Mouse (Mus musculus): ENCODE data around the gene Fbl.
A peak's percentile ranks its signal among the peaks of the same experiment; 100 is the strongest.
"Not testable (repeated sequence)": the region's sequence is repeated elsewhere in the genome, so short reads cannot be mapped to it uniquely, and the experiment has no call there.

The Fbl gene

DNA sequence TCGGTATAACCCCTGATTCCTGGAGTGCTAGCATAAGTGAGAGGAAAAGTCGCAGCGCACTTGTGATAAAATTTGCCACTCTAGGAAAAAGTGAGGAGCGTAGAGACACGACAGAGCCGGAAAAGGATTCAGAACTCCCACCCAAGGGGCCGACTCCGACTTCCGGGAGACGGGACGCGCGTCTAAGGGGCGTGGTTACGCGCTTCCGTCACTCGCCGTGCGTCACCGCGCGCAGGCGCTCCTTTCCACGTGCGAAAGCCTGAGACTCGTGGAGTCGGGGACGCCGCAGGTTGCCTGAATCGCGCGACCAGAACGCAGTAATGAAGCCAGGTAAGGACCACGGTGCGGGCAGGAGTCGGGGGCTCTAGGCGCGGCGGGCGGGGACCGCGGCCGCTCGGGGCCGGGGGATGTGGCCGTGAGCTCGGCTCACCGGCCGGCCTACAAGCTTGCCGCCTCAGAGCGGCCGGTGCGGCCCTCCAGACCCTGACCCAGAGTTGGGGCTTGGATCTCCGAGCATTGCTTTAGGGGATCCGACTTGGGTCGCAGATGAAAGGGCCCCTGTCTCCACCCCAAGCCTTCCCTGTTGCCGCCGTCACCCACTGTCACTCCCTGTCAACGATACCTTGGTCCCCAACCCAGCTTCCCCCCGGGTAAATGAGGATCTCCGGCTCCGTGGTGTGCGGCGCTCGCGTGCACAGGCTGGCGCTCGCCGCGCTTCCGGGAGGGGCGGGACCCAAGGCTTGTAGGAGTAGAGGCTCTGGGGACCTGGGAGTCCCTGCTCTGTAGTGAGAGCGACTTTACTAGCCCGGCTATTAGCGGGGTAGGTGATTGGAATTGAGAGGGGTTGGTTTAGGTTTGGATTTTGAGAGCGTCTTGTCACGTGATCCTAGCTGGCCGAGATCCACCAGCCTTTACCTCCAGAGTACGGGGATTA lies at the start of gene Fbl:
TSS of gene Fbl (plus strand) at position 222 of the 934 bp plus-strand sequence.
- DNase-seq (ENCODE audit: low spot score in 2 of 2): peak; percentile 74 to 87

DNA sequence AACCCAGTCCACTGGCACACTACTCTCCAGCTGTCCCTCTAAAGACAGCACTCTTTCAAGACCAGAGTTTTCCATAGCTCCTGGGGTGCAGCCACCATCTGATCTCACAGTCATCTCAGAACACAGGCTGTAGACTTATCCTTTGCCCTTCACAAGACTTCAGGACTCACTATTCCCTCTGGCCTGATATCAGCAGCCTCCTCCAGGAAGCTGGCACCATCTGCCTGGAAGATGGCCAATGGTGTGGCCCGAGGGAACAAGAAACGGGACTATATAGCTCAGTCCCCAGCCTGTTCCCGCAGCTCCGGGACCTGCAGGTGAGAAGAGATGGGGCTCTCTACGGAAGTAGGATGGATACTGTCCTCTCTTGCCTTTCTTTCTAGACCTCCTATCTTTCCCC lies 40.3 kb upstream of the Fbl start, which contains the start of gene 9530053A07Rik:
TSS of gene 9530053A07Rik (plus strand) at position 301 of the 400 bp plus-strand sequence.
- no peak for DNase-seq (ENCODE audit: low spot score in 2 of 2)

DNA sequence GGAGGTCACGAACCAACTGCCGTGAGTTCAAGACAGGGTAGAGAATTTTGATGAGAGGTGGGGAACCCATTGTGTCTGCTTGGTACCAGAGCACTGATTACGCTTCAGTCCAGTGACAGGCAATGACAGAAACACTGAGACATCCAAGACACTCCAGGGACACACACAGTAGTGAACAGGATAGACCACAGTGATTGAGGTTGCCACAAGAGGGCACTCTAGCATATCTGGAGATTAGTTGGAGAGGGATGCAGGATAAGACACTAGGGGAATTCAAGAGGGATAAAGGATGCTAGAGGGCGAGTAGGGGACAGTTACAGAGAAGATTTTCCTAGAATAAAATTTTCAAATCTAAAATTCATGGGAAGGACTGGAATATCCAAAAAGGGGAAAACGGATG lies 31.9 kb upstream of the Fbl start:
- DNase-seq (ENCODE audit: low spot score in 2 of 2): no peak

DNA sequence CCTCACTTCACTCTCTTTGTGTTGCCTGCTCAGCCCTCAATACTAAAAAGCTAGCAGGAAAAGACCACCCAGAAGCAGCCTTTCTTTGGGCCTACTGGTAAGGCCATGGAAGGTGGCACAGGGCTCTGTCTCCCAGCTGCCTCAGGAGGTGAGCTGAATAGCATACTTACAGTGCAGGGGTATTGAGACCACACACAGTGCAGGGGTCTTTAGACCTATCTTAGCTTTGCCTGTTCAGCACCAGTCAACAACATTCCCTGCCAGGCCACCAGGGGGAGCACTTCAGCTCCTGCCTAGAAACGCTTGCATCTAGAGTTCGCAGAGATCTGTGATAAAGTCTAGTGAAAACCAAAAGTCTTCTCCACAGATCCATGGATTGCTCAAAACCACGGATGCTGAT lies 21.2 kb upstream of the Fbl start:
- peak; percentile 24 to 58 for DNase-seq (ENCODE audit: low spot score in 2 of 2)

DNA sequence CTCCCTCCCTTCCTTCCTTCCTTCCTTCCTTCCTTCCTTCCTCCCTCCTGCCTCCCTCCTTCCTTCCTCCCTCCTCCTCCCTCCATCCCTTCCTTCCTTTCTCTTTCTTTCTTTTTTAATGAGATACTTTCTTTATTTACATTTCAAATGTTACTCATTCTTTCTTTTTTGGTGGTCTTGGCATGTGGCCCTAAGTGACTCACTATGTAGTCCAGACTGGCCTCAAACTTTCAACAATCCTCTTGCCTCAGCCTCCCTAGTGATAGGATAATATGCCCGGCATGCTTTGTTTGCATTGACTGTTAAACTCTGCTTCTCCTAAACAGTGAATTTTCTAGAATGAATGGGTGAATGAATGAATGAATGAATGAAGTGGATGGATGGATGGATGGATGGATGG lies 19.7 kb upstream of the Fbl start:
- no peak for DNase-seq (ENCODE audit: low spot score in 2 of 2)

DNA sequence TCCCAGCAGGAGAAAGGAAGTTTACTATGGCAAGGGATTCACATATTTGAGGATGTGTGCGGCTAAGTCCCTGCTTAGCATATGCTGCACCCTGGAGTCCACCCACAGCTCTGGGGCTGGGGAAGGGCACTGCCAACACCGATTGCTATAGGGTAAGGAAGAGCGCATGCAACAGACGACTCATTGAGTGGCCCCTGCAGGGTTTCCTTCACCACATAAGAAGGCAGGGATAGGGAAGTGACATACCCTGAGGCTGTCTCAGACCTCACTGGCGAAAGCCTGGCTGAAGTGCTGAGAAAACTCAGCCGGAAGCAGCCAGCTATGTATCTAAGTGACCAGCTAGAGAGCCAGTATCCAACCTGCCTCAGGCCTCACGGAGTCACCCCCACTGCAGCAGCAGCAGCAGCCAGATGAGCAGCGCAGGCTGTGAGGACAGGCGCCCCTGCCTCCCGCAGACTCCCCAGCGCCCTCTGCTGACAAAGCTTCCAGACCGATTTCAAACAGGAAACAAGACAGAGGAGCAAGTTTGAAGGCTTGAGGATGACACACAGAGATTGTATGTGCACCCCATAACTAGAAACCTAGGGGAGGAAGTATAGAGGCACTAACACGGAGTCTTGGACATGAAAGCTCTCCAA lies 17.8 kb upstream of the Fbl start:
- DNase-seq (ENCODE audit: low spot score in 2 of 2): peak in 1 of 2 experiments; percentile 38

DNA sequence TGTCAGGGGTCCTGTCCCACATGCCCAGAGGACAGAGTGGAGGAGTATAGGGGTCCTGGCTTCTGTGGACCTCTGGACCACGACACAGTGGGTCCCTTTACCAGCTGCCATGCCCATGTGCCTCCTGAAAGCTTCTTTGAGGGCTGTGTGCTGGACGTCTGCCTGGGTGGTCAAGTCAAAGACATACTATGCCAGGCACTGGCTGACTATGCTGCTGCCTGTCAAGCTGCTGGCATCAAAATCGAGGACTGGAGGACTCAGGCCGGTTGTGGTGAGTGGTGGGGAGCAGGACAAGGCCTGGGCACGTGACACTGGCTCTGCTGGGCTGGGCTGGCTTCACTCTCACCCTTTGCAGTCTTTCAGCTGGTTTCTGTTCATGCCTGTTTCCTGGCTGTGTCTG lies 15.9 kb upstream of the Fbl start:
- DNase-seq (ENCODE audit: low spot score in 2 of 2): not testable (repeated sequence)

DNA sequence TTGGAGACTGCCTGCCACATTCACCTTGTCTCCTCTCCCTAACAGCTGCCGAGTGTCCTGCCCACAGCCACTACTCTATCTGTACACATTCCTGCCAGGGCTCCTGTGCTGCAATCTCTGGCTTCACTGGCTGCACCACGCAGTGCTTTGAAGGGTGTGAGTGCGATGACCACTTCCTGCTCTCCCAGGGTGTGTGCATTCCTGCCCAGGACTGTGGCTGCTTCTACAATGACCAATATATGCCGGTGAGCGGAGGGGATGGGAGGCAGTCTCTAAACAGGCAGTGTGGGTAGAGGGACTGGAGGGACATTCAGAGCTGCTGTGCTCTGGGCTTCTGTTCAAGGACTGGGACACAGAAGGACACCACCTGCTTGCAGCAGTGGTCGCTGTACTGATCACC lies 10.2 kb upstream of the Fbl start:
- DNase-seq (ENCODE audit: low spot score in 2 of 2): no peak

DNA sequence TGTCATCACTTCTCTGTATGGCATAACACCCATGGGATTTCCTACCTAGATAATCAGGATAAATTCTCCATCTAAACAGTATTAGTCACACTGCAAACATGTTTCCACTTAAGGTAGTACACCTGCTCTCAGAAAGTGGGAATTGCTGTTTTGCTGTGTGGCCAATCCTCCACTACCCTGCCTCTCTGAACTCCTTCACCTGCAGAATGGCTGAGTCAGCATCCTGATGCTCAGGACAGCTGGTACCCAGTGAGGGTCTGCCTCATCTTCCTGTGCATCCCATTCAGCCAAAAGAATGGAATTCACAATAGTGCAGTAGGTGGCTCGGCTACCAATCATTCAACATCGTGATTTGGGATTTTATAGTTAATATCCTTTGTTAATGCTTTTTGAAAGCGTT lies 9.6 kb upstream of the Fbl start:
- DNase-seq (ENCODE audit: low spot score in 2 of 2): no peak

DNA sequence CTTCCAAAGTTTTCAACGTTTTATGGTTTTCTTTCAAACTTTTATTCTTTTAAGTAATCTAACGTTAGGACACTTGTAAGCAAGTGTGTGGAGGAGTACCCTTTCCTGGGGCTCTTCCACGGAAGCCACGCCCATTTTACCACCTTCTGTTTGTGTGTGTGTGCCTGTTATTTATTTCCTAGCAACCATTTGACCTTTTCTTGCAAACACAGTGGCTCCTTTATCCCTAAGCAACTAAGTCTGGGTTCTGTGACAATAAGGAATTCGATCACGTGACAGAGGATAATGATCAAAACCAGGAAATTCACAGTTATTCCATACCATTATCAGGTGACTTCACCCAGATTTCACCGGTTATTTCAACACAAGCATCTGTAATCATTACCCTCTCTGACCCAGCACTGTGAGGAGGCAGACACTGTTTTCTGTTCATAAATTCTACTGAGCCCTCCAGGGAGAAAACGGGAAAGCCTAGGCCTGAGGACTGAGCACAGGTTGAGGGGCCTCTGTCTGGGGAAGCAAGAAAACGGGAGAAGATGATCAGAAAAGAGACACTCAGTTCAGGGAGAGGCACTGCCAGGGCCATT lies 8.3 kb upstream of the Fbl start:
- no peak for DNase-seq (ENCODE audit: low spot score in 2 of 2)

DNA sequence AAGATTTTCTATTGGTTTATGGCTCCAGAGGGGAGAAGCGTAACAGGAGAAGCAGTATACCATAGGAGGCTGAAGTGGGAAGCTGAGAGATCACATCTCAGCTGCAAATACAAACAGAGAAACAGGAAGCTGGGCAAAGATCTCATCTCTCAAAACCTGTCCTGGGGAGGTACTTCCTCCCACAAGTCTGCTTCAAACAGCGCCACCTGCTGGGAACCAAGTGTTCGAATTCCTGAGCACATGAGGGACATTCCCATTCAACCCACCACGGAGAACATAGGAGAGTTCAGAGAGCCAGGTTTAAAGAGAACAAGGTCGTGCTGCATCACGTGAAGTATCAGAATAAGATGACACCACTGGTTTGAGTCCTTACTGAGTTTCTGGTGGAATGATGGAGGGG lies 4.1 kb upstream of the Fbl start:
- DNase-seq (ENCODE audit: low spot score in 2 of 2): no peak

DNA sequence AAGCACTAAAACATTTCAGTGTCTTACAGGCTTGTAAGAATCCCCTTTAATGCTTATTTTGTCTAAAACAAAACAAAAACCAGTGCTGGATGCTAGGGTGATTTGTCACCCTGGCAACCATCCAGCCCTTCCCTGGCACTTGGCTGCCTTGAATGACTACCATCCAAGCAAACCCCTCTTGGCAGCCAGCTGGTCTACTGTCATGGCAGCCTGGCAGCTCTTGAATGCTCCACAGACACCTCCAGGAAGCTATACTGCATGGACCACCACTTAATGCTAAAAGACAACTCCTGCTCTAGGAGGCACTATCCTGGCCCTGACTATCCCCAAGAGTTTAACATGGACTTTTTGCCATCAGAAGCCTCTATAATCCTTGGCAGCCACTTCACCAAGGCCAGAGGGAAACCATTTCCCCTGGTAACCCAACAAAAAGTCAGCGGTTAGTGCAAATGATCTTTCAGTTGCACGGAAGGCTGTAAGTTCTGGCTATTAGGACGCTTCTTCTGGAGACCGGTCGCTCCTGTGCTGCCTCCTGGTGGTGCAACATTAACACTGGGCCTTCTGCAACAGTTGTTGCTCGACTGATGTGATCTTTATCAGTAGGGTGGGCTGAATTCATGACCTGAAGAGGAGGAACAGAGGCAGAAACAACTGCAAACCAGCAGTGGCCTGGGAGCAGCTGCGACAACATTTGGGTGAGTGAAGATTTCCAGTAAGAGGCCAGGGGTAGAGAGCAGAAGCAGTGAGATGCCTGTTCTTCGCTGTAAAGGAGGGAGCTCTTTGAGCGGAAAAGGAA lies 992 bp upstream of the Fbl start:
- peak; percentile 46 to 67 for DNase-seq (ENCODE audit: low spot score in 2 of 2)

DNA sequence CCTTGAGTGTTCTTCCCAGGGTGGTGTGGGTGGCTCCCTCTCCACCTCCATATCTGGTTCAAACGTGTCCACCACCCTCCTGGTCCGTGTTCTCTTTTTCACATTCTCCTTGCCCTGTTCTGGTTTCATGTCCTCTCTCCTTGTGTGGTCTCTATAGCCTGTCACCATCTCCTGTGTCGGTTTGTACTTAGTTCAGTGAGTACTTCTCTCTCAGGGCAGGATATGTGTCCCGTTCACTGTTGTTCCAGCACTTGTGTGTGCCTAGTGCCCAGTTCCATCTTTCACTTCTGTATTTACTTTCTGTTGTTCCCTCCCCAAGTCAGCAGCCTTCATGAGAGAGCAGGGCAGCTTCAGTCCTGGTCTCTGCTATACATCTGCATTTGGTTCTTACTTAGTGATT lies 5.8 kb downstream of the Fbl start:
- DNase-seq (ENCODE audit: low spot score in 2 of 2): no peak

DNA sequence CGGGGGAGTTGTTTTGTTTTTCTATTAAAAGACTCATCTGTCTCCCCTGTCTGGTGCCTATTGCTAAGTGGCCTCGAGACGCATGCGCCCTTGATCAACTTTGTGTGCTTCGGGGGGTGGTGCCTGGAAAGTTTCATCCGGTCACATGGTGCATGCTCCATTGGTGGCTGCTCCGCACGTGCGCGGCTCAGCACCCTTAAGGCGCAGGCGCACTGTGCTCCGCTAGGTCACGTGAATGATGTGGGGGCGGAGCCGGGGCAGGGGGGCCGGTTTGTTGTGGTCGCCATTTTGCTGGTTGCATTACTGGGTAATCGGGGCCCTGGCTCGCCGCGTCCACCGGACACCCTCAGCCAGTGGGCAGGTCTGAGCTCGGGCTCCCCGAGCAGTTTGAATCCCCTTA lies 9.7 kb downstream of the Fbl start, which contains the start of gene Dyrk1b:
TSS of gene Dyrk1b (plus strand) at position 242 of the 400 bp plus-strand sequence.
- peak; percentile 94 to 98 for DNase-seq (ENCODE audit: low spot score in 2 of 2)

DNA sequence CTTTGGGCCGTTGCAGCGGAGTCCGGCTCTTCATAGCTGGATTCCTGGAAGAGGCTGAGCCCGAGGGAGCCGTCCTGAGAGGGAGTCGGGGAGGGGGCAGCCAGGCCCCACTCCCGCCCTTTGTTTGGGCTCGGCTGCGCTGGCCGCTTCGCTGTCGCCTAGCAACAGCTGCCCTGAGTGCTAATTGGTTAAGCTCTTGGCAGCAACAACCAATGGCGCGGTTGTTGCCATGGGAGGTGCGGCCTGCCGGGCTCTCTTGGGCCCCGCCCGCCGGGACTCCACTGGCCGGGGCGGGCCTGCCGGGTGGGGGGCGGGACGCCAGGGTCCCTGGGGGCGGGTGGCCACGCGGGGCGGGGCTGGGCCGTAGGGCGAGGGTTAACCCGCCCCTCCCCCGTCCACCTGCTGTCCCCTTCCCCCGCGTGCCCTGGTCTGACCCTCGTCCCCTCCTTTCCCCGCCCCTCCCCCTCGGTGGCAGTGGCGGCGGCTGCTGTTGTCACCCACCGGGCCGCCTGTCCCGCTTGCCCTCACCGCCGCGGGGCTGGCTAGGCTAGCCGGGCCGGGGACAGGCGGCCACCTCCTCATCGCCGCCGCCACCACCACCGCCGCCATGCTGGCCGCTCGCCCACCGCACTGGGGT lies 10.3 kb downstream of the Fbl start:
- DNase-seq (ENCODE audit: low spot score in 2 of 2): peak; percentile 85 to 87

DNA sequence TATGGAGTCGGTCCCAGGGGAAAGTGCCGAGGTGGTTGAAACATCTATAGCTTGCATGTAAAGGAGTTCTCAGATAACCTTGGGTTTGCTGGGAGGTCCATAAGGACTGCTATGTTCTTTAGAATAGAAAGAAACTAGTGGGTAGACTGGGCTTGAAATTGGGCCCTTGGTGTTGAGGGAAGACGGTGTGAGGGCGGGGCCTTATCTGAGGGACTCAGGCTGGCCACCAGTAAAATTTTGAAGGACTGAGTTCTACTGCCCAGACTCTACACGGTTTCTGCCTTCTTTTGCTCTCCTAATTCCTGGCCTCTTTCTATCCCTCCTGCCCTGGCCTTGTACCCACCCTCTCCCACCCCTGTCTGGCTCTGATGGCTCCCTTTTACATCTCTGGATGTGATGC lies 11.4 kb downstream of the Fbl start:
- DNase-seq (ENCODE audit: low spot score in 2 of 2): no peak

DNA sequence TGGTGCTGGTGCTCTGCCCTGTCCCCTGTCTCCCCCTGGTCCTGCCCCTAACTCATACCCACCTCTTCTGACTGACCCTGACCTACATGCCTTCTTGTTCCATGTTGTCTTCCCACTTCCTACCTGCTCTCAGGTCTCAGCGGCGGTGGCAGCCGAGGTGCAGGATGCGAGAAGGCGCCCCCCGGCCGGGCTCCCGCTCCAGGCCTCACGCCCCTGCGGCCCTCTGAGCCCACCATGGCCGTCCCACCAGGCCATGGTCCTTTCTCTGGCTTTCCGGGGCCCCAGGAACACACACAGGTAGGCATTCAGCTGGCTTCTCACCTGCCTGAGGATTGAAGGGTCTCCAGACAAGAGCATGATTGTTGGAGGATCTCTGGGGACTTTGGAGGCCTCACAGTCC lies 11.9 kb downstream of the Fbl start:
- DNase-seq (ENCODE audit: low spot score in 2 of 2): no peak

DNA sequence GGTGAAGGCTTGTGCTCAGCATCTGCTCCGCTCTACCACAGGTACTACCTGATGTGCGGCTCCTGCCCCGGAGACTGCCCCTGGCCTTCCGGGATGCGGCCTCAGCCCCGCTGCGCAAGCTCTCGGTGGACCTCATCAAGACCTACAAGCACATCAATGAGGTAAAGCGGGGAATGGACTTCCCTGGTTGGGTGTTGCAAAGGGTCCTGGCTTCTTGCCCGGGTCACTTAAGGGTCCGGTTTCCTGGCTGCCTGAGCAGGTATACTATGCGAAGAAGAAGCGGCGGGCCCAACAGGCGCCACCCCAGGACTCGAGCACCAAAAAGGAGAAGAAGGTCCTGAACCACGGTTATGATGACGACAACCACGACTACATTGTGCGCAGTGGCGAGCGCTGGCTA lies 12.8 kb downstream of the Fbl start:
- no peak for DNase-seq (ENCODE audit: low spot score in 2 of 2)

DNA sequence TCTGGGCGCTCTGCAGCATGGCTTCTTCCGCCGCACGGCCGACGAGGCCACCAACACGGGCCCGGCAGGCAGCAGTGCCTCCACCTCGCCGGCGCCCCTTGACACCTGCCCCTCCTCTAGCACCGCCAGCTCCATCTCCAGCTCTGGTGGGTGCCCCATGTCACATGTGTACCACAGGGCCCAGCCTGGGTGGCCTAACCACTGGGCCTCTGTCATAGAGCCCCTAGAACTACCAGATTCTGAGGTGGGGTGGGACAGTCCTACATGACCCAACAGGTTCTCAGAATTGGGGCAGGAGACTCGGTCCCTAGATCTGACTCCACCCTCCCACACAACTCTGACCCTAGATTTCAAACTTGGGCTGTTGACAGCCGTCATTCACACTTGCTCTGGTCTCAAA lies 16.4 kb downstream of the Fbl start:
- DNase-seq (ENCODE audit: low spot score in 2 of 2): no peak

DNA sequence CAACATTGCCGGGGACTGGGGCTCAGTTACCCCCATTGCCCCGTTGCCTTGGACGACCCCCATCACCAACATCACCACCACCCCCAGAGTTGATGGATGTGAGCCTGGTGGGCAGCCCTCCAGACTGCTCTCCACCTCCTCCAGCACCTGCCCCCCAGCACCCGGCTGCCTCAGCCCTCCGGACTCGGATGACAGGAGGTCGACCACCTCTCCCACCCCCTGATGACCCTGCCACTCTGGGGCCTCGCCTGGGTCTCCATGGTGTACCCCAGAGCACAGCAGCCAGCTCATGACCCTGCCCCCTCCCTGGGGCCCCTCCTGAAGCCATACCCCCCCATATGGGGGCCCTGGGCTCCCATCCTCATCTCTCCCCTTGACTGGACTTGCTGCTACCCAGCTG lies 17.1 kb downstream of the Fbl start:
- no peak for DNase-seq (ENCODE audit: low spot score in 2 of 2)

DNA sequence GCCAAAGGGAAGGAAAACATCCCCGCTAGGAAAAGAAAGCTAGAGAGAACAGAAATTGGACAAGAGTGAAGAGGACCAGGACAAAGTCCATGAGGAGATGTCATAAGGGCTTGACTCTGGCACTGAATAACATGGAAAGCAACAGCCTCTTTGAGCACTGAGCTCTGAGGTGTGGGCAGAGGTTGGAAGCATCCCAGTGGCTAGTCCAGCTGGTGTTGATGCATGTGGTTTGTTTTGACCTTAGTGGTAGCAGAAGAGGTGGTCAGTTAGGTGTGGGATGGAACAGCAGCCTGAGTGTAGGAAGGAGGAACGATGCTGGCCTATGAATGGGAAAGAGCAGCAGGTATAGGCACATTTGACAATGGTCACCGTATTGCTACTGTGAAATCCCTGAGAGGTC lies 22.0 kb downstream of the Fbl start:
- DNase-seq (ENCODE audit: low spot score in 2 of 2): no peak
